Mouse (Mus musculus) G1E (cell line): ENCODE data around the gene Tmtc2.

Source experiments
- CTCF ChIP-seq: IDR thresholded peaks from 2 replicates; pipeline ENCODE4 v1.5.1; 2012; ENCODE audit warnings: low read depth, low read length, inconsistent platforms, mixed read lengths
- GATA1 ChIP-seq: IDR thresholded peaks from 2 replicates; pipeline ENCODE4 v1.6.1; 2012; ENCODE audit warnings: borderline replicate concordance, low read length, inconsistent platforms, mixed read lengths
- POLR2AphosphoS5 ChIP-seq: IDR thresholded peaks from 2 replicates; pipeline ENCODE4 v1.6.1; 2012; ENCODE audit warnings: low read depth, low read length, inconsistent platforms; ENCODE audit not compliant: insufficient replicate concordance
- TAL1 ChIP-seq: conservative IDR thresholded peaks from 2 replicates; pipeline ENCODE4 v1.6.1; 2012; ENCODE audit warnings: low read depth, low read length, inconsistent platforms, mixed read lengths

DNA sequence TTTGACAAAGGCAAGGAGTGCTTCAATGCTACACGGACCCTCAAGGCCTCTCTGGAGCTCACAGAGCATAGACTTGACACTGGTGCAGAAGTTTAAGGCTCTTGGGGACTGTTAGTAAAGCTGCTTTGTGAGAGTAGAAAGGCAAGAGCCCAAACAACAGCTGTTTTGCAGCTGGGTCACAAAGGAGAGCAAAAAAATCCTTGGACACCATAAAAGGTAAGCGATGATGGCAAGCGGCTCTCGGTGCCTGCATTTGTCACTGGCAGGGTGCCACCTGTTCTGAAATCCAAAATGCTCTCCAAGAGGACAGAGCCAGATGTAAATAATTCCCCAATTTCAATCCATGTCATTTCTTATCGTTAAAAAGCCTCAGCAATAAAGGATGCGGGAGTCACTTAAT, 290.1 kb downstream of the Tmtc2 start:
- TF ChIP-seq CTCF (no peak), GATA1 (no peak), POLR2AphosphoS5 (no peak), TAL1 (no peak)
